Mouse (Mus musculus): ENCODE results near the gene Map2k5.
A peak's percentile ranks its signal among the peaks of the same experiment; 100 is the strongest.

Gene Map2k5

GRCm38 (mm10) chr9:63250841-63251626 is 126.7 kb downstream of the Map2k5 start:
- DNase-seq = no peak

GRCm38 (mm10) chr9:63248095-63248787 is 129.5 kb downstream of the Map2k5 start:
- no peak for DNase-seq

GRCm38 (mm10) chr9:63246568-63247169 is 131.0 kb downstream of the Map2k5 start:
- DNase-seq = no peak

- DNase-seq = no peak
Observed at GRCm38 (mm10) chr9:63241961-63242360, 135.7 kb downstream of the Map2k5 start.

- DNase-seq = no peak
Observed at GRCm38 (mm10) chr9:63241241-63241640, 136.5 kb downstream of the Map2k5 start.

- DNase-seq = no peak
Observed at GRCm38 (mm10) chr9:63234356-63234755, 143.3 kb downstream of the Map2k5 start.

GRCm38 (mm10) chr9:63230289-63230688 is 147.4 kb downstream of the Map2k5 start:
- no peak for DNase-seq

- peak; percentile 14 to 46 for DNase-seq
Observed at GRCm38 (mm10) chr9:63229124-63229523, 148.6 kb downstream of the Map2k5 start.

- DNase-seq = no peak
Observed at GRCm38 (mm10) chr9:63222161-63222560, 155.5 kb downstream of the Map2k5 start.

- no peak for DNase-seq
Observed at GRCm38 (mm10) chr9:63219851-63220250, 157.9 kb downstream of the Map2k5 start.

GRCm38 (mm10) chr9:63215031-63215430 is 162.7 kb downstream of the Map2k5 start:
- DNase-seq = no peak

- no peak for DNase-seq
Observed at GRCm38 (mm10) chr9:63206769-63207276, 170.9 kb downstream of the Map2k5 start.

- DNase-seq = no peak
Observed at GRCm38 (mm10) chr9:63203461-63203860, 174.2 kb downstream of the Map2k5 start.

GRCm38 (mm10) chr9:63201376-63202323 is 176.1 kb downstream of the Map2k5 start:
- DNase-seq = no peak

- DNase-seq = no peak
Observed at GRCm38 (mm10) chr9:63197252-63197651, 180.4 kb downstream of the Map2k5 start.

GRCm38 (mm10) chr9:63196114-63196682 is 181.5 kb downstream of the Map2k5 start:
- DNase-seq = no peak

- DNase-seq = no peak
Observed at GRCm38 (mm10) chr9:63195523-63195922, 182.2 kb downstream of the Map2k5 start.

- no peak for DNase-seq
Observed at GRCm38 (mm10) chr9:63194791-63195190, 182.9 kb downstream of the Map2k5 start.

GRCm38 (mm10) chr9:63192809-63193208 is 184.9 kb downstream of the Map2k5 start:
- no peak for DNase-seq

GRCm38 (mm10) chr9:63187310-63187709 is 190.4 kb downstream of the Map2k5 start:
- no peak for DNase-seq

GRCm38 (mm10) chr9:63185249-63185648 is 192.5 kb downstream of the Map2k5 start:
- no peak for DNase-seq

GRCm38 (mm10) chr9:63183864-63184263 is 193.8 kb downstream of the Map2k5 start:
- DNase-seq = no peak
